Mouse (Mus musculus): ENCODE data around the gene Bok. TPM values are rescaled to one million over a fixed set of nuclear protein-coding genes. Genes with fewer than 3 reads are reported as not detected.
A peak's percentile ranks its signal among the peaks of the same experiment; 100 is the strongest.

Gene Bok
- total RNA-seq, 1 experiment = 21.1 TPM

DNA sequence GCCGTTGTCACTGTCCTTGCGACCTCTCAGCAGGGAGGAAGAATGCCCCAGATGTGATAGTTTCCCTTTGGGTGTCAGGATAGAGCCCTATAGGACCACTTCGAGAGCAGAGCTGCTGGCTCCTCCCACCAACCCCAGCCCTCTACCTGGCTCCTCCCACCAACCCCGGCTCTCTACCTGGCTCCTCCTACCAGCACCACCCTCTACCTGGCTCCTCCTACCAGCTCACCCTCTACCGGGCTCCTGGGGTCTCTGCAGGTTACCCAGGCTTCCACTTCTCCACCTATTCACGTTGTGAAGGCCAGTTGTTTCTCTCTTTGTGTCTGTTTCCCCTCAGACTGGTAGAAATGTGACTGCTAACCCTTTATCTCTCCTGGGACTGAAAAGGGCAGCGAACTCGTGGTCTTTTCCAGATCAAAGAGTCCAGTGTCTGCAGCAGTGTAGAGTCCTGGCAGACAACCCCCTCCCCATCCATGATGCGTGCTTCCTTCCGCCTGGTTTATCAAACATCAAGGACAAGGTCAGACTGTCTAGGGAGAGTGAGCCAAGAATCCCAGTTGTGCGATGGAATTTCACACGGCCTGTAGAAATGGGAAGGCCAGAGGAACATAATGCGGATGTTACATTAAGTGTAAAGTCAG, 17.6 kb upstream of the Bok start:
- H3K4me3 ChIP-seq (ENCODE audit: insufficient read depth in 1 of 2, low read depth in 1 of 2, low read length in 2 of 2, poor library complexity in 1 of 2, severe bottlenecking in 1 of 2) = peak overlapping the region in 1 of 2 experiments; percentile 11; a peak in 3 of 4 replicates

DNA sequence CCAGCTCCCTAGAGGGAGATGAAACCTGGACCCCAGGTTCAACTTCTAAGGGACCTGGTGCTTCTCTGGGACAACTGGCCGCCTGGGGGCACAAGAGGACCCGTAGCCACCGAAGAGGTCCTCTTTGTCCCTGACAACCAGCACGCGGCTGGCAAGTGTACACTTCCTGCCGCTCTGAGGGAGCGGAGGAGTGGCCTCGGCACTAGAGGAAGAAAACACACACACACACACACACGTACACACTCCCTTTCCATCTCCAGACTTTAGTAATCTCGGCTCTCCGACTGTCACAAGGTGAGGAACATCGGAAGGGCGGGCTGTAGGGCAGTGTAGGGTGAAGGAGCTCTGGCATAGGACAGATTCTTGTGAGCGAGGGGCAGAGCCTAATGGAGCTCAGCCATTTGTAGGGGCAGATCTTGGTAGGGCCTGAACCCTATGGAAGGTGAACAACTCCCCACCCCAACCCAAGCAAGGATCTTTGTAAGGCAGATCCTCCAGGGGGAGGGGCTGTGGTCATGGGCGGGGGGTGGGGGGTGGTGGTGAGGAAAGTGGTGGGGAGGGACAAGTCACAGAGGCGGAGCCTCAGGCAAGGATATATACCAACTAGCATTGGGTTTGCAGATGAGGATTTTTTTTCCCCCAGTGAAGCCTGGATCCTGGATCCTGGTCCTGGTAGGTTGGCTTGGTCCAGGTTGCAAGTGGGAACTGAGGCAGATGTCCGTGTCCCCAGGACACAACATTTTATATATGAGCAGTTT, 16.5 kb upstream of the Bok start:
- no peak for DNase-seq (ENCODE audit: low read depth, low spot score)
- Histone ChIP-seq H3K9ac (ENCODE audit: insufficient read depth, low read depth, low read length, poor library complexity, severe bottlenecking) (no peak overlapping the region), H3K4me1 (ENCODE audit: control insufficient read depth in 2 of 2, insufficient read depth in 2 of 2, low read length in 2 of 2, poor library complexity in 1 of 2) (peaks cover 2 to 17% of the 10 kb centered on the region in 2 experiments; a peak in 3 of 4 replicates), H3K4me3 (ENCODE audit: insufficient read depth in 1 of 2, low read depth in 1 of 2, low read length in 2 of 2, poor library complexity in 1 of 2, severe bottlenecking in 1 of 2) (peak overlapping the region; percentile 12 to 16; a peak in 3 of 4 replicates), H3K9me3 (ENCODE audit: control insufficient read depth, insufficient read depth, low read depth, low read length) (no peaks in the 10 kb centered on the region), H3K36me3 (ENCODE audit: control insufficient read depth, insufficient read depth, low read length, poor library complexity, severe bottlenecking) (no peaks in the 10 kb centered on the region), H3K27ac (ENCODE audit: insufficient read depth, low read depth, low read length, poor library complexity, severe bottlenecking) (no peak overlapping the region)
- in situ Hi-C loops (cut with MboI; ENCODE audit: low sequenced_read_pairs in 2 of 2, unreplicated experiment in 2 of 2) = no loop called here
- no peak for TF ChIP-seq CHD2 (IDR thresholded peaks at IDR 0.05; ENCODE audit: low read depth, low read length)
- no peak for TF ChIP-seq MAFK (IDR thresholded peaks at IDR 0.05; ENCODE audit: insufficient read depth, low read depth, low read length)
- no peak for TF ChIP-seq HCFC1 (IDR thresholded peaks at IDR 0.05; ENCODE audit: borderline replicate concordance, insufficient read depth, low read length)
- no peak for TF ChIP-seq ZNF384 (IDR thresholded peaks at IDR 0.05; ENCODE audit: low read depth, low read length)
- no peak for TF ChIP-seq ZC3H11A (IDR thresholded peaks at IDR 0.05; ENCODE audit: borderline replicate concordance, low read depth, low read length)

More for the DNA sequence above, 17.6 kb upstream of the Bok start:
- DNase-seq (ENCODE audit: low read depth, low spot score) = peak; percentile 89
- TF ChIP-seq MAFK (IDR thresholded peaks at IDR 0.05; ENCODE audit: insufficient read depth, low read depth, low read length) = no peak
- no peak for TF ChIP-seq ZC3H11A (IDR thresholded peaks at IDR 0.05; ENCODE audit: borderline replicate concordance, low read depth, low read length)
- no peak for TF ChIP-seq CHD2 (IDR thresholded peaks at IDR 0.05; ENCODE audit: low read depth, low read length)
- TF ChIP-seq ZNF384 (IDR thresholded peaks at IDR 0.05; ENCODE audit: low read depth, low read length) = no peak
- TF ChIP-seq HCFC1 (IDR thresholded peaks at IDR 0.05; ENCODE audit: borderline replicate concordance, insufficient read depth, low read length) = no peak
- Histone ChIP-seq H3K36me3 (ENCODE audit: control insufficient read depth, insufficient read depth, low read length, poor library complexity, severe bottlenecking) (no peaks in the 10 kb centered on the region), H3K9me3 (ENCODE audit: control insufficient read depth, insufficient read depth, low read depth, low read length) (no peaks in the 10 kb centered on the region), H3K27ac (ENCODE audit: insufficient read depth, low read depth, low read length, poor library complexity, severe bottlenecking) (no peak overlapping the region), H3K4me1 (ENCODE audit: control insufficient read depth in 2 of 2, insufficient read depth in 2 of 2, low read length in 2 of 2, poor library complexity in 1 of 2) (peaks cover 2 to 16% of the 10 kb centered on the region in 2 experiments; a peak in 3 of 4 replicates), H3K9ac (ENCODE audit: insufficient read depth, low read depth, low read length, poor library complexity, severe bottlenecking) (no peak overlapping the region; the same call in 1 of the 2 replicates)
- in situ Hi-C loops (cut with MboI; ENCODE audit: low sequenced_read_pairs in 2 of 2, unreplicated experiment in 2 of 2) = no loop called here

DNA sequence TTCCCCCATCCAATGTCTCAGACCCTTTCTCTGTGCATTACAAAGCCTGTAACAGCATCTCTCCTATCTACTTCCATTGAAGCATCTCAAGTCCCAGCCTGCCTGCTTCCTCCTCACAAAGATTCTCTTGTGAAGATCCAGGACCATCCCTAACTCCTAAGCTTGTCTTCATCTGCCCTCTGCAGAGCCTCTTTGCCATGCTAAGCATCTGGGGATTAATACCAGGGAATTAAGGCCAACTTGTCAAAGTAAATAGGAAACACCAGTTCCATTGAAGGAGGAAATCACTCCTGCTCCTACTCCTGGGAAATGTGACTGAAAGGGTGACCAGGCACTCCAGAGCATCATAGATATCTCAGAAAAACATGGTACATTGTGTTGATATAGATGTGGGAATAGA, 15.5 kb upstream of the Bok start:
- DNase-seq (ENCODE audit: low read depth, low spot score) = no peak
- in situ Hi-C loops (cut with MboI; ENCODE audit: low sequenced_read_pairs in 2 of 2, unreplicated experiment in 2 of 2) = no loop called here
- Histone ChIP-seq H3K4me1 (ENCODE audit: control insufficient read depth in 2 of 2, insufficient read depth in 2 of 2, low read length in 2 of 2, poor library complexity in 1 of 2) (peaks cover 2 to 17% of the 10 kb centered on the region in 2 experiments; a peak in 3 of 4 replicates), H3K36me3 (ENCODE audit: control insufficient read depth, insufficient read depth, low read length, poor library complexity, severe bottlenecking) (no peaks in the 10 kb centered on the region), H3K27ac (ENCODE audit: insufficient read depth, low read depth, low read length, poor library complexity, severe bottlenecking) (no peak overlapping the region), H3K9me3 (ENCODE audit: control insufficient read depth, insufficient read depth, low read depth, low read length) (no peaks in the 10 kb centered on the region), H3K4me3 (ENCODE audit: insufficient read depth in 1 of 2, low read depth in 1 of 2, low read length in 2 of 2, poor library complexity in 1 of 2, severe bottlenecking in 1 of 2) (no peak overlapping the region), H3K9ac (ENCODE audit: insufficient read depth, low read depth, low read length, poor library complexity, severe bottlenecking) (no peak overlapping the region)
- TF ChIP-seq CHD2 (IDR thresholded peaks at IDR 0.05; ENCODE audit: low read depth, low read length) (no peak), HCFC1 (IDR thresholded peaks at IDR 0.05; ENCODE audit: borderline replicate concordance, insufficient read depth, low read length) (no peak), ZNF384 (IDR thresholded peaks at IDR 0.05; ENCODE audit: low read depth, low read length) (no peak), MAFK (IDR thresholded peaks at IDR 0.05; ENCODE audit: insufficient read depth, low read depth, low read length) (no peak), ZC3H11A (IDR thresholded peaks at IDR 0.05; ENCODE audit: borderline replicate concordance, low read depth, low read length) (no peak)

DNA sequence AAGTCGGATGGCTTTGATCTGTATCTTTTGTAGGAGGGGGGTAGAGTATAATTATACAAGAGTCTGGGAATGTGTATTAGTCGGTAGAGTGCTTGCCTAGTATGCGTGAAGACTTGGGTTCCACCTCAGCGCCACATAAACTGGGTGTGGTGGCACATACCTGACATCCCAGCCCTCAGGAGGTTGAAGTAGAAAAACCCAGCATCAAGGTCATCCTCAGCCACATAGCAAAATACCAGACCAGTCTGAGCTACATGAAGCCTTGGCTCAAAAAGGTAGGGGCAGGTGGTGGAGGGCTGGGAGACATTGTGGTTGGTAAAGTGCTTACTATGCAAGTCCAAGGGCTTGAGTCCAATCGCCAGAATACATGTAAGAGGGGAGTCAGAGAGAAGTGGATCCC, 12.8 kb upstream of the Bok start:
- no peak overlapping the region for H3K4me3 ChIP-seq (ENCODE audit: insufficient read depth in 1 of 2, low read depth in 1 of 2, low read length in 2 of 2, poor library complexity in 1 of 2, severe bottlenecking in 1 of 2)
- peaks cover 2 to 17% of the 10 kb centered on the region in 2 experiments; a peak in 3 of 4 replicates for H3K4me1 ChIP-seq (ENCODE audit: control insufficient read depth in 2 of 2, insufficient read depth in 2 of 2, low read length in 2 of 2, poor library complexity in 1 of 2)
- TF ChIP-seq MAFK (IDR thresholded peaks at IDR 0.05; ENCODE audit: insufficient read depth, low read depth, low read length) (0 out of 2 replicates have a peak, but pooled peaks have one; percentile 38), HCFC1 (IDR thresholded peaks at IDR 0.05; ENCODE audit: borderline replicate concordance, insufficient read depth, low read length) (no peak)
- no peak overlapping the region for H3K27ac ChIP-seq (ENCODE audit: insufficient read depth, low read depth, low read length, poor library complexity, severe bottlenecking)
- in situ Hi-C loops (cut with MboI; ENCODE audit: low sequenced_read_pairs in 2 of 2, unreplicated experiment in 2 of 2) = no loop called here
- H3K9ac ChIP-seq (ENCODE audit: insufficient read depth, low read depth, low read length, poor library complexity, severe bottlenecking) = no peak overlapping the region
- no peaks in the 10 kb centered on the region for H3K36me3 ChIP-seq (ENCODE audit: control insufficient read depth, insufficient read depth, low read length, poor library complexity, severe bottlenecking)
- H3K9me3 ChIP-seq (ENCODE audit: control insufficient read depth, insufficient read depth, low read depth, low read length) = no peaks in the 10 kb centered on the region
- DNase-seq (ENCODE audit: low read depth, low spot score) = no peak

Measured in ES-E14 (cell line).